ENCODE assay signal across 13 mouse cellular contexts in genomic region chr8:115764551-115764950, GRCm38 (mm10). TPM values are rescaled to one million over a fixed set of nuclear protein-coding genes. Genes with fewer than 3 reads are reported as not detected.
A peak's percentile ranks its signal among the peaks of the same experiment; 100 is the strongest.
DNase-seq lines count a peak whose midpoint lies in the region; ATAC-seq lines count a peak whose summit lies in the region.
"Had no signal": no experiment of that assay in that cellular context is flagged by ENCODE, and none has a peak within 500 bp of the region (broad histone marks: within the 10 kb centered on the region; RNA-seq: fewer than 3 reads in every experiment).

No protein-coding gene starts in this region.

- peaks cover 12% of the 10 kb centered on the region for H3K4me1 ChIP-seq in heart, embryonic 12.5 days (replicated peaks)

- H3K9ac ChIP-seq in heart, embryonic 12.5 days, result no peak overlapping the region
- H3K9ac ChIP-seq: heart, embryonic 15.5 days; limb, embryonic 12.5 days had no signal

- H3K27me3 ChIP-seq in heart, embryonic 12.5 days (replicated peaks), result no peaks in the 10 kb centered on the region
- H3K27me3 ChIP-seq: heart, embryonic 15.5 days; limb, embryonic 12.5 days had no signal

- ATAC-seq in heart, embryonic 12.5 days (ENCODE audit: insufficient number of reproducible peaks, low FRiP score), result no peak

- no peak overlapping the region for H3K27ac ChIP-seq in heart, embryonic 12.5 days (ENCODE audit: poor library complexity, severe bottlenecking)
- H3K27ac ChIP-seq: gastrocnemius, adult 2 months; heart, embryonic 15.5 days; kidney, postnatal 0 days; limb, embryonic 12.5 days had no signal

- intact Hi-C loops in heart, postnatal 14 days (cut with DNase I), result no loop called here

- DNase-seq in heart, adult 11 months, result peak; percentile 43
- DNase-seq in heart, postnatal 14 days, result no peak
- peak; percentile 77 for DNase-seq in 3134 (ENCODE audit: extremely low read depth, insufficient read length, low spot score)
- DNase-seq in adrenal gland, postnatal 10 days, result peak; percentile 77
- DNase-seq in cerebellum, postnatal 14 days, result peak; percentile 45 to 54
- no peak for DNase-seq in right cerebral cortex, adult 18-20 months
- no peak for DNase-seq in left cerebral cortex, adult 9 months (ENCODE audit: low spot score in 2 of 2)
- DNase-seq: gastrocnemius, adult 2 months had no signal

- no peaks in the 10 kb centered on the region for H3K9me3 ChIP-seq in heart, embryonic 12.5 days (replicated peaks)
- H3K9me3 ChIP-seq: heart, embryonic 15.5 days; limb, embryonic 12.5 days had no signal

- 77% methylated on average over 4 of the region's 4 CpGs for WGBS in heart, embryonic 12.5 days

- no peak overlapping the region for H3K4me3 ChIP-seq in heart, embryonic 12.5 days
- H3K4me3 ChIP-seq: erythroblast, embryonic 14.5 days; gastrocnemius, adult 2 months; heart, embryonic 15.5 days; limb, embryonic 12.5 days had no signal

- H3K36me3 ChIP-seq in heart, embryonic 12.5 days, result no peaks in the 10 kb centered on the region
- H3K36me3 ChIP-seq: heart, embryonic 15.5 days; limb, embryonic 12.5 days had no signal

- no peak overlapping the region for H3K4me2 ChIP-seq in heart, embryonic 12.5 days
- H3K4me2 ChIP-seq: heart, embryonic 15.5 days; limb, embryonic 12.5 days had no signal

RNA-seq across cellular contexts. Expression of gene Maf, which starts 57.0 kb away (rescaled TPM):
- 10 to 100 TPM in 1 of 2 experiments, 1 to 10 TPM in 1; 8.2 to 11.0 TPM for total RNA-seq in heart, postnatal 14 days (2021)
- 10 to 100 TPM; 25.0 to 27.2 TPM for total RNA-seq in adrenal gland, postnatal 10 days (2021)
- polyA plus RNA-seq in heart, embryonic 12.5 days (2016; fragmentation: Nextera tagmentation; extraction: Ambion mirVana), result 2.1 and 2.6 TPM in 2 replicates

Comparison
In these comparisons a context has a peak if more than half of its experiments do, and no peak if none do; other contexts are left out.
1. DNase-seq: peak in heart, adult 11 months (single experiment), 3134 (single experiment), adrenal gland, postnatal 10 days (single experiment) and cerebellum, postnatal 14 days (2 of 2); none in heart, postnatal 14 days (0 of 2), right cerebral cortex, adult 18-20 months (single experiment) and left cerebral cortex, adult 9 months (0 of 2).